Mouse (Mus musculus): ENCODE data around the gene Snrpb2.
A peak's percentile ranks its signal among the peaks of the same experiment; 100 is the strongest.

Gene Snrpb2

GRCm38 (mm10) chr2:143062432-143062811 is 417 bp upstream of the Snrpb2 start:
- DNase-seq (ENCODE audit: low read depth, low spot score) = no peak
- Histone ChIP-seq H3K36me3 (ENCODE audit: control insufficient read depth, insufficient read depth, low read length, poor library complexity, severe bottlenecking) (peaks cover 2% of the 10 kb centered on the region; the same call in 1 of the 2 replicates), H3K27me3 (ENCODE audit: control insufficient read depth, insufficient read depth, low read length, poor library complexity, severe bottlenecking) (no peaks in the 10 kb centered on the region)

GRCm38 (mm10) chr2:143065914-143066313 is 3.1 kb downstream of the Snrpb2 start:
- Histone ChIP-seq H3K36me3 (ENCODE audit: control insufficient read depth, insufficient read depth, low read length, poor library complexity, severe bottlenecking) (peaks cover 2% of the 10 kb centered on the region; the same call in 1 of the 2 replicates), H3K27me3 (ENCODE audit: control insufficient read depth, insufficient read depth, low read length, poor library complexity, severe bottlenecking) (no peaks in the 10 kb centered on the region)
- no peak for DNase-seq (ENCODE audit: low read depth, low spot score)

DNA sequence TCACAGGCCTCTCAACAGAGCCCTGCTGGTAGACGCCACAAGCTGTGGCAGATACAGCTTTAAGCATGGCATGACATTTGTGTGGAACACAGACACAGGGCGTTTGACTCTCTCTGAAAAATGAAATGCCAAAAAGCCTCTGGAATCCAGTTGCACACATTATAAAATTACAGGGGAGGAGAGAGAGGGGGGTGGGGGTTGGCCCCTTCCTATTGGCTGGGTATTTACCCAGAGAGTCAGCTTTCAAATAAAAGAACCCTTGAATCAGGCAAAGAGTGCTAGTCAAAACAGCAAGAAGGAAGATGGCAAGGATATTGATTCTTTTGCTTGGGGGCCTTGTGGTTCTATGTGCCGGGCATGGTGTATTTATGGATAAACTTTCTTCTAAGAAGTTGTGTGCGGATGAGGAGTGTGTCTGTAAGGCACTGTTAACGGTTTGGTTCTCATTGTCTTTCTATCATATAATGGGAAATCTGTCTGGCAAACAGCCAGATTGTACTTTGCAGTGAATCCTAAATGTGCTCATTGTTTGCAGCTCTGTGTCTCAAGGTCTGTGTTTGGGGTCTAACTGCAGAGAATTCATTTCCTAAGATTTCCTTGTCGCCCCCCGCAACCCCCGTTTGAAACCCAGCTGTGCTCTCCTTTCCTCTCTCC is 15.5 kb downstream of the Snrpb2 start, which contains the start of gene Otor:
Otor (plus strand) TSS at position 276 of the 654 bp plus-strand sequence.
- H3K36me3 ChIP-seq (ENCODE audit: control insufficient read depth, insufficient read depth, low read length, poor library complexity, severe bottlenecking) = no peaks in the 10 kb centered on the region
- no peak for DNase-seq (ENCODE audit: low read depth, low spot score)
- H3K27me3 ChIP-seq (ENCODE audit: control insufficient read depth, insufficient read depth, low read length, poor library complexity, severe bottlenecking) = no peaks in the 10 kb centered on the region

DNA sequence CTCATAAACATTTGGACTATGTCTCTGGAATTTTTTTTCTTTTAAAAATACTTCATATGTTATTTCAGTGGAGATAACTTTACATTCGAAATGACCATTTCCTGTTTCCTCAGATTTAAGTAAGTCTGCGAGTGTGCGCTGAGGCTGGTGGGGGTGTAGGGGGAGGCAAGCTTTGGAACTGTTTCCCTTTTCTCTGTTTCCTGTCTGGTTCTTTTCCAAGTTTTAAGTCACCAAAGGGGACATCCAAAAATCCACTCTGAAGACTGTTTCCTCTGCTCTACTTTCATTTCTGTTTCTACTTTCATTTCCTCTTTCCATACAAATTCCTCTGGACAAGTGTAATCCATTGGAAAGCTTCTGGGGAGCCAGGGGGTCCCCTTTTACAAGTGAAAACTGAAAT is 18.9 kb downstream of the Snrpb2 start:
- DNase-seq (ENCODE audit: low read depth, low spot score) = no peak
- no peaks in the 10 kb centered on the region for H3K27me3 ChIP-seq (ENCODE audit: control insufficient read depth, insufficient read depth, low read length, poor library complexity, severe bottlenecking)
- H3K36me3 ChIP-seq (ENCODE audit: control insufficient read depth, insufficient read depth, low read length, poor library complexity, severe bottlenecking) = no peaks in the 10 kb centered on the region

DNA sequence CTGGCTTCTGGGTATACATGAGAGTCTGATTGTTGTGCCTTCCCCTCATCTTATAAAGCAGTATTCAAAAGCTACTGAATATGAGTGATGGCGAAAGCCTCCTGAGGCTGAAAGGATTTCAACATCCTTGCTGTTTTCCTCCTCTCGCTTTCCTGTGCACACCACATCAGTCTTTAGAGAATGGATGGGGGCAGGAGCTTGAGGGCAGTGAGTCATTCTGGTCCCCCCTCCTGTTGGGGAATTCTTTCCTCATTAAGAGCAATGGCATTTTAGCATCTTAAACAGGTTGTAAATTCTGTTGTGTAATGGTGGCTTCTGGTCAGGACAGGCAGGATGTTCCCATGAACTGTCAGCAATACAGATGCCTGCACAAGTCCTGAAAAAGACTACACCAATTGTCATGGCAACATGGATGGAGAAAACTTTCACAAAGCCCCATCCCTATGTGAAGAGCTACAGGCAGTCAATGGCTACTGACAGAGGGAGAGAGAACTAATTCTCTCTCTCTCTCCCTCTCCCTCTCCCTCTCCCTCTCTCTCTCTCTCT is 22.1 kb downstream of the Snrpb2 start:
- Histone ChIP-seq H3K36me3 (ENCODE audit: control insufficient read depth, insufficient read depth, low read length, poor library complexity, severe bottlenecking) (no peaks in the 10 kb centered on the region), H3K27me3 (ENCODE audit: control insufficient read depth, insufficient read depth, low read length, poor library complexity, severe bottlenecking) (no peaks in the 10 kb centered on the region)
- DNase-seq (ENCODE audit: low read depth, low spot score) = no peak

GRCm38 (mm10) chr2:143089866-143090265 is 27.0 kb downstream of the Snrpb2 start:
- no peaks in the 10 kb centered on the region for H3K27me3 ChIP-seq (ENCODE audit: control insufficient read depth, insufficient read depth, low read length, poor library complexity, severe bottlenecking)
- no peak for DNase-seq (ENCODE audit: low read depth, low spot score)
- no peaks in the 10 kb centered on the region for H3K36me3 ChIP-seq (ENCODE audit: control insufficient read depth, insufficient read depth, low read length, poor library complexity, severe bottlenecking)

DNA sequence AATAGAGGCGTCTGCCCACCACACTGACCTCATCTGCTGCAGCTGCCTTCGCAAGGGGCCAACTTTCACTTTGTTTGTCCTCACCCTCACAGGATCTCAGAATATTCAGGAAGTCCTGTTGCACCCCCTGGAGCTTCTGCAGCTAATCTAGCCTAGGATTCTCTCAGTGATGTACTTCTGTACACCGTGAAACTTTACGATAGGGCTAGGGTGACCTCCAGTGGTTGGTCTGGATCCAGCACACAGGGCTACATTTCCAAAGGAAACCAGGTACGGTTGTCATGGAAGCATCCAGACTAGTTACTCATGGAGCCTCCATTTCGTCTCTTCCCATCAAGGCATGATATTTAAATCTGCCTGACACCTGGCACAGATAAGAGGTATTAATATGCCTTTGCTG is 30.9 kb downstream of the Snrpb2 start:
- H3K36me3 ChIP-seq (ENCODE audit: control insufficient read depth, insufficient read depth, low read length, poor library complexity, severe bottlenecking) = no peaks in the 10 kb centered on the region
- DNase-seq (ENCODE audit: low read depth, low spot score) = peak; percentile 1
- H3K27me3 ChIP-seq (ENCODE audit: control insufficient read depth, insufficient read depth, low read length, poor library complexity, severe bottlenecking) = no peaks in the 10 kb centered on the region

DNA sequence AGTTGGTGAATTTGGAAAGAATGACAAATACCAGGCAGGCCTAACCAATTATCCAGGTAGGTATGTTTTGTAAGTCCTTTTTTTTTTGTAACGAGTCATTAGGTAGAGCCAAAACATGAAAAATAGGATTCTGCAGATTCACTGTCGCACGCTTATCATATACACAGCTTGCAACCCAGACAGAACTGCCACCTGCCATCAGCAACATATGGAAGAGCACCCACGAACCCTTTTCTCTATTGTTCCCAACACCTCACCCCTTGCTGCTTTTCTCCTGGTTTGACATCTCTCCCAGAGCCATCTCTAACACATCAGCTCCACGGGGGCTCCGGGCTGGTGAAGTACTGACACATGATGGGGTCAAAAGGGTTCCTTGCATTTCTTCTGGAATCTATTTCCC is 31.9 kb downstream of the Snrpb2 start:
- no peak for DNase-seq (ENCODE audit: low read depth, low spot score)
- Histone ChIP-seq H3K27me3 (ENCODE audit: control insufficient read depth, insufficient read depth, low read length, poor library complexity, severe bottlenecking) (no peaks in the 10 kb centered on the region), H3K36me3 (ENCODE audit: control insufficient read depth, insufficient read depth, low read length, poor library complexity, severe bottlenecking) (no peaks in the 10 kb centered on the region)

GRCm38 (mm10) chr2:143097170-143097569 is 34.3 kb downstream of the Snrpb2 start:
- no peak for DNase-seq (ENCODE audit: low read depth, low spot score)
- H3K36me3 ChIP-seq (ENCODE audit: control insufficient read depth, insufficient read depth, low read length, poor library complexity, severe bottlenecking) = no peaks in the 10 kb centered on the region
- H3K27me3 ChIP-seq (ENCODE audit: control insufficient read depth, insufficient read depth, low read length, poor library complexity, severe bottlenecking) = no peaks in the 10 kb centered on the region

- Histone ChIP-seq H3K36me3 (ENCODE audit: control insufficient read depth, insufficient read depth, low read length, poor library complexity, severe bottlenecking) (no peaks in the 10 kb centered on the region), H3K27me3 (ENCODE audit: control insufficient read depth, insufficient read depth, low read length, poor library complexity, severe bottlenecking) (no peaks in the 10 kb centered on the region)
- DNase-seq (ENCODE audit: low read depth, low spot score) = peak; percentile 29
These were observed 51.0 kb downstream of the Snrpb2 start for GRCm38 (mm10) chr2:143113859-143114258.

DNA sequence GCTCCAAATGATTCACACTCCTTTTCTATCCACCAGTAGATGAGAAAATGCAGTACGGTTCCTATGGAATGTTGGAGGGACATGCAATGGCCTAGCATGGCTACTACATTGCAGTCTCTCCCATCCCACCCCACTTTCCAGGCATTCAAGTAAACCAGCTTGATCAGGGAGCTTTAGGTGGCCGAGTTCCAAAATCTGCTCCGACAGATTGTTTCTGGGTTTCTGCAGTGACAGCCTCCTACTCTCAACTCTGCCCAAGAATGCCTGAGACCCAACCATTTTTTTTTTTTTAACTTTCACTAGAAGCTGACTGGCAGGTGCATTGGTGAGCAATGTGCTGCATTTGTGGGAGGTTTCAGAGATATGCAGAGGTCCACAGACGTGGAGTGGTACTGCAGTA is 51.9 kb downstream of the Snrpb2 start:
- Histone ChIP-seq H3K27me3 (ENCODE audit: control insufficient read depth, insufficient read depth, low read length, poor library complexity, severe bottlenecking) (no peaks in the 10 kb centered on the region), H3K36me3 (ENCODE audit: control insufficient read depth, insufficient read depth, low read length, poor library complexity, severe bottlenecking) (no peaks in the 10 kb centered on the region)
- DNase-seq (ENCODE audit: low read depth, low spot score) = no peak

- DNase-seq (ENCODE audit: low read depth, low spot score) = no peak
- H3K36me3 ChIP-seq (ENCODE audit: control insufficient read depth, insufficient read depth, low read length, poor library complexity, severe bottlenecking) = no peaks in the 10 kb centered on the region
- H3K27me3 ChIP-seq (ENCODE audit: control insufficient read depth, insufficient read depth, low read length, poor library complexity, severe bottlenecking) = no peaks in the 10 kb centered on the region
These were observed 54.6 kb downstream of the Snrpb2 start for GRCm38 (mm10) chr2:143117453-143117852.

GRCm38 (mm10) chr2:143118221-143118620 is 55.4 kb downstream of the Snrpb2 start:
- Histone ChIP-seq H3K27me3 (ENCODE audit: control insufficient read depth, insufficient read depth, low read length, poor library complexity, severe bottlenecking) (no peaks in the 10 kb centered on the region), H3K36me3 (ENCODE audit: control insufficient read depth, insufficient read depth, low read length, poor library complexity, severe bottlenecking) (no peaks in the 10 kb centered on the region)
- no peak for DNase-seq (ENCODE audit: low read depth, low spot score)
